Mouse (Mus musculus) kidney, adult 2 months (tissue): ENCODE results near the gene Wwc2.

Experiments used
- CTCF ChIP-seq: fragments of 200-500 bp; conservative IDR thresholded peaks from 2 replicates; pipeline ENCODE4 v1.5.1; 2011; ENCODE audit warnings: low read depth, mild to moderate bottlenecking, control low read depth, low read length, moderate library complexity, mixed read lengths; ENCODE audit not compliant: insufficient read depth, insufficient read length
- POLR2A ChIP-seq: fragments of 200-500 bp; IDR thresholded peaks from one replicate; pipeline ENCODE4 v1.6.1; 2011; ENCODE audit warnings: low read depth, low read length, control low read depth

GRCm38 (mm10) chr8:48038261-48038934, 47.7 kb upstream of the Wwc2 start:
- TF ChIP-seq CTCF (no peak), POLR2A (no peak)
